Mouse (Mus musculus): Measurements from ENCODE around the gene Zfp146. TPM values are rescaled to one million over a fixed set of nuclear protein-coding genes. Genes with fewer than 3 reads are reported as not detected.

Zfp146 gene
- polyA plus RNA-seq, 1 experiment from 2014 or later, result 4.8 TPM

DNA sequence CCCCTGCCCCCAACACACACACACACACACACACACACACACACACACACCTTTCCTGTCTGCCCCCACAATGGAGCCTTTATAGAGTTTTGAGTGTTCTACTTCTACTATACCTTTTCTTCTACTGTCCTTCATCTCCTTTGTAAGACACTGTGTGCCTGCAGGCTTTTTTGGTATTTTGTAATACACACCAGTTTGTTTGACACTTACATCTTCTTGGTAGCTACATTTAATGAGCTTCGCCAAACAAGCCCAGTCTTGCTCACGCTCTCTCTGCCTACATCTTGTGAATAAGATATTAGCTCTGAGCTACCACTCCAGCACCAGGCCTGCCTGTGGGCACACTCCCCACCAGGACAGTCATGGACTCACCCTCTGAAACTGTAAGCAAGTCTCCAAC lies 4.8 kb downstream of the Zfp146 start:
- no peak for ATAC-seq (ENCODE audit: low read depth)
- H3K27ac ChIP-seq, result no peak overlapping the region
- H3K4me3 ChIP-seq (replicated peaks), result no peak overlapping the region
- peaks cover 17% of the 10 kb centered on the region for H3K4me1 ChIP-seq (replicated peaks)
- H3K9me3 ChIP-seq (replicated peaks), result peaks cover 30% of the 10 kb centered on the region
- peaks cover 76% of the 10 kb centered on the region for H3K36me3 ChIP-seq
- 87% methylated on average over 2 of the region's 2 CpGs for whole genome bisulfite sequencing (ENCODE audit: insufficient replicate concordance)
- DNase-seq, result no peak
- no peak overlapping the region for H3K4me2 ChIP-seq
- H3K27me3 ChIP-seq, result no peaks in the 10 kb centered on the region
- no peak overlapping the region for H3K9ac ChIP-seq

DNA sequence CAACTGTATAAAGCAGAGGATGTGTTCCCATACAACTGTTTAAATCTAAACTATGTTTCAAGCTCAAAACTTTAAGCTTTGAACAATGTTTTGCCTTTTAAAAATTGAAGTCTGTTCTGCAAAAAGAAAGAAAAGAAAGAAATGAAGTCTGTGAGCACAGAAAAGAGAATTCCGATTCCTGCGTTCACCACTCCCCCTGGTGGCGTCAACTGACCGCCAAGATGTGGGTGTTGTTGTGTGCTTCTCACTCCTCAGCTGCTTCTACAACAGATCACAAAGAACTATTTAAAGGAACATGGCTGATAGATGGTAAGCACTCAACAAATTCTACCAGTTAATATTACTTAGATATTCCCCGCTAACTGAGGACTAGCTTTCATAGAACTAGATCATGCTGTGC lies 6.4 kb downstream of the Zfp146 start:
- H3K9ac ChIP-seq, result no peak overlapping the region
- H3K4me3 ChIP-seq (replicated peaks), result no peak overlapping the region
- H3K36me3 ChIP-seq, result peaks cover 92% of the 10 kb centered on the region
- DNase-seq (no peak), ATAC-seq (ENCODE audit: low read depth) (no peak)
- peaks cover 40% of the 10 kb centered on the region for H3K9me3 ChIP-seq (replicated peaks)
- no peak overlapping the region for H3K27ac ChIP-seq
- 93% methylated on average over 5 of the region's 5 CpGs for WGBS (ENCODE audit: insufficient replicate concordance)
- H3K27me3 ChIP-seq, result no peaks in the 10 kb centered on the region
- H3K4me1 ChIP-seq (replicated peaks), result peaks cover 12% of the 10 kb centered on the region
- H3K4me2 ChIP-seq, result no peak overlapping the region

DNA sequence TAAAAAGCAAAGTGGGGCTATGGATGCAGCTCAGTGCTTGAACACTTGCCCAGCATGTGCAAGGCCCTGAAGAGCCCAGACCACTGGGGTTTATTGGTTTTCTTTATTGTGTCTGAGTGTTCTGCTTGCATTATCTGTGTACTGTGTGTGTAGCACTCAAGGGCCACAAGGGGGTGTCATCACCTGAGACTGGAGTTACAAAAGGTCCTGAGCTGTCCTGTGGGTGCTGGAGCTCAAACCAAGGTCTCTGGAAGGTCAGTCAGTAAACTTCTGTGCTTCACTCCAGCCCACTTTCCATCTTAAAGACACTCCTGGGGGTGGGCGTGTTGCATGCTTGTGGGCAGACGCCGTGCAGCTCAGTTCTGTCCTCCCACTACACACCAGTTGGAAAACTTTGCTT lies 14.0 kb downstream of the Zfp146 start:
- DNase-seq, result no peak
- Histone ChIP-seq H3K4me3 (replicated peaks) (no peak overlapping the region), H3K4me2 (no peak overlapping the region), H3K27me3 (no peaks in the 10 kb centered on the region), H3K27ac (no peak overlapping the region), H3K9ac (no peak overlapping the region), H3K4me1 (replicated peaks) (no peaks in the 10 kb centered on the region), H3K9me3 (replicated peaks) (peaks cover 57% of the 10 kb centered on the region), H3K36me3 (peaks cover 83% of the 10 kb centered on the region)
- 93% methylated on average over 3 of the region's 3 CpGs for WGBS (ENCODE audit: insufficient replicate concordance)
- ATAC-seq (ENCODE audit: low read depth), result no peak

DNA sequence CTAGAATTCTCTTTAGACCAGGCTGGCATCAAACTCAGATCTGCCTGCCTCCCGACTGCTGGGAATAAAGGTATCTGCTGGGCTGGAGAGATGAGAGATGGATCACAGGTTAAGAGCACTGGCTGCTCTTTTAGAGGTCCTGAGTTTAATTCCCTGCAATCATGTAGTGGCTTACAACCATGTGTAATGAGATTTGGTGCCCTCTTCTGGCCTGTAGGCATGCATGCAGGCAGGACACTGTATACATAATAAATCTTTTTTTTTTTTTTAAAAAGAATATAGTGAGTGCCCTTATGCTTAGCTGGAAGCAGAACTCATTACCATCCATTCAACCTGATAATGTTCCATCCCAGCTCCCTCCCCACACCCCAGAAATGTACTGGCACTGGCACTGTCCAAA lies 15.5 kb downstream of the Zfp146 start:
- no peak for ATAC-seq (ENCODE audit: low read depth)
- Histone ChIP-seq H3K4me2 (no peak overlapping the region), H3K9ac (no peak overlapping the region), H3K27ac (no peak overlapping the region), H3K4me1 (replicated peaks) (no peaks in the 10 kb centered on the region), H3K36me3 (peaks cover 85% of the 10 kb centered on the region), H3K9me3 (replicated peaks) (peaks cover 61% of the 10 kb centered on the region), H3K4me3 (replicated peaks) (no peak overlapping the region), H3K27me3 (no peaks in the 10 kb centered on the region)
- whole genome bisulfite sequencing (ENCODE audit: insufficient replicate concordance), result 79% methylated on average over 1 of the region's 1 CpGs
- no peak for DNase-seq

DNA sequence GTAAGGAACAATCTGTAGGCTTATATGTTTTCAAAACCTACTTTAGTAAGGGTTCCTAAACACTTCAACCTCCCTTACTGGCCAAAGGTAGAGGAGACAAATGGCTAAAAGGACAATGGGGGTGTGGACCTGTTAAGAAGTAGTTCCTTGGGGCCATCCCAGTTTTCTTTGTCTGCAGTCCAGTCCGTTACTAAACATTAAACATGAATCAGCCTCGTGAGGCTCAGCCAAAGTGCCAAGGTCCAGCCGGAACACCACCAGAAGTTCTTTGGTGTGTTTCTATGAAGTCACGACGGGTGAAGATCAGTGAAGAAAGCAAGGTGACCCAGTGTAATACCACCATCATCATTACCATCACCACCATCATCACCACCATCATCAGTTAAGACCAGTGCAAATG lies 22.5 kb downstream of the Zfp146 start:
- no peak overlapping the region for H3K27ac ChIP-seq
- 86% methylated on average over 5 of the region's 5 CpGs for WGBS (ENCODE audit: insufficient replicate concordance)
- no peak for ATAC-seq (ENCODE audit: low read depth)

DNA sequence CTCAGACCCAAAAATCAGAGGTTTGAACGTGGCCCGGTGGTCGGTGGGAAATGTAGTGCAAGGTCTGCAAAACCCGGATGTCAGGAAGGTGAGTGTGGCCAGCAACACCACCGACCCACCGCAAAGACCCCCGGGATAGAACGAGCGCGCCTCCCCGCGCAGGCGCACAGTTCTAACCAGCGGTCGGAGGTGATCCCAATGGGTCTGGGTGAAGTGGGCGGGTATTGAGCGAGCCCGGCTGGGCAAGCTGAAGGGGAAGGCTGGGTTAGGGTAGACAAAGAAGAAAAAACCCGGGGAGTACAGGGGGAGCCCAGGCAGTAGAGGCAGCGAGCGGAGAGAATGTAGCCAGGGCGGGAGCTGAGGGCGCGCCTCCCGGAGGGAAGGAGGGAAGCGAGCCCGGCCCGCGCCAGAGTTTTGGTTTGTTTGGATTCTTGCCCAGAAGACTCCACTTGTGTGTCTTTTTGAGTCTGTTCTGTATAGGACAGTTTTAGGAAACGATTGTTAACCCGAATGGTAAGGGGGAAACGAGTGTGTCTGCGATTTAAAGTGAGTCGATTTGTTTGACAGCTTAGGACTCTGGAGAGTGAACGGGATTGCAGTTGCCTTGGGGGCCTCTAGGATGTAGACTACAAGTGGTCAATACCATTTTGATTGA lies 25.9 kb downstream of the Zfp146 start:
- peak overlapping the region; percentile 63 for H3K4me2 ChIP-seq
- WGBS (ENCODE audit: insufficient replicate concordance), result 5% methylated on average over 35 of the region's 35 CpGs
- DNase-seq (peak; percentile 31), ATAC-seq (ENCODE audit: low read depth) (peak; percentile 70)
- no peaks in the 10 kb centered on the region for H3K9me3 ChIP-seq (replicated peaks)
- no peaks in the 10 kb centered on the region for H3K4me1 ChIP-seq (replicated peaks)
- peak overlapping the region; percentile 55; the same call in 1 of the 2 replicates for H3K9ac ChIP-seq
- H3K4me3 ChIP-seq (replicated peaks), result peak overlapping the region; percentile 52
- no peaks in the 10 kb centered on the region for H3K27me3 ChIP-seq
- no peak overlapping the region for H3K27ac ChIP-seq
- H3K36me3 ChIP-seq, result peaks cover 19% of the 10 kb centered on the region

More for the DNA sequence above, 22.5 kb downstream of the Zfp146 start:
- Histone ChIP-seq H3K4me1 (replicated peaks) (no peaks in the 10 kb centered on the region), H3K9ac (no peak overlapping the region), H3K27me3 (no peaks in the 10 kb centered on the region), H3K36me3 (peaks cover 45% of the 10 kb centered on the region), H3K4me3 (replicated peaks) (no peak overlapping the region), H3K9me3 (replicated peaks) (peaks cover 20% of the 10 kb centered on the region), H3K4me2 (no peak overlapping the region)
- no peak for DNase-seq

DNA sequence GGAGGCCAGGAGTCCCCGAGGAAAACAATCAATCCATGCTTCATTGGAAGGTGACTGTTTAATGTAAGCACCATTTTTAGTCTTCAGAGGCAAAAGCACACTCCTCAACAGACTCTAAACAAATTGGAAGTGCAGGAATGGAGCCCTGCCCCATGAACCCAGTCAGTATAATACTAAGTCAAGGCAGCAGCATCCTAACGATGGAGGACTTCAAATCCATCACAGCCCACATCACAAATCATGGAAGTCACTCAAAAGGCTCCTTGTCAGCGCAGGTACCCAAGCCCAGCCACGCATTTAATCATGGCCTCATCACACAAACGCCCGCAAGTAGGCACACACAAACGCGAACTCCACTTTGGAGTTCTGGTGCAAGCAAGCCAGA lies 26.4 kb downstream of the Zfp146 start:
- DNase-seq (no peak), ATAC-seq (ENCODE audit: low read depth) (no peak)
- H3K27ac ChIP-seq, result no peak overlapping the region
- peak overlapping the region; percentile 63 for H3K4me2 ChIP-seq
- no peaks in the 10 kb centered on the region for H3K9me3 ChIP-seq (replicated peaks)
- no peaks in the 10 kb centered on the region for H3K27me3 ChIP-seq
- H3K9ac ChIP-seq, result no peak overlapping the region
- peak overlapping the region; percentile 52 for H3K4me3 ChIP-seq (replicated peaks)
- 17% methylated on average over 8 of the region's 8 CpGs for WGBS (ENCODE audit: insufficient replicate concordance)
- no peaks in the 10 kb centered on the region for H3K4me1 ChIP-seq (replicated peaks)
- H3K36me3 ChIP-seq, result peaks cover 14% of the 10 kb centered on the region; the same call in 1 of the 2 replicates

DNA sequence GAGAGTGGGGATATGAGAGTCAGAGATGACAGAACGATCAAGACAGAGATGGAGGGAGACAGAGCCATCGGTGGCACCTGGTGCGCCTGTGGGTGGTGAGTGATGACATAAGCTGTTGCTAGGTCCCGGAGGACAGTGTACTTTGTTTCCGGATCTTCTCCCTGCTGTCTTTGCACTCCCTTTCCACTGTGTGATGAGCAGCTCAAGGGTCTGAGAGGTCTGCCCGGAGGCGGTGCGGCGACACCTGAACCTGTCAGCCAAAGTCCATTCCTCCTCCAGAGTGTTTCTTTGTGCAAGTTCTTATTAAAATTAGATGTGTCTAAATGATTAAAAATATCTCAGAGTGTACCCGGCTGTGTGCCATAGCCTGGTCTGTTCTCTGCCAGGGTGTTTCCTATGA lies 32.7 kb downstream of the Zfp146 start:
- Histone ChIP-seq H3K4me1 (replicated peaks) (no peaks in the 10 kb centered on the region), H3K9ac (no peak overlapping the region), H3K4me2 (no peak overlapping the region), H3K27me3 (no peaks in the 10 kb centered on the region), H3K9me3 (replicated peaks) (peaks cover 7% of the 10 kb centered on the region; the same call in 1 of the 2 replicates), H3K36me3 (peaks cover 24% of the 10 kb centered on the region), H3K27ac (no peak overlapping the region), H3K4me3 (replicated peaks) (no peak overlapping the region)
- WGBS (ENCODE audit: insufficient replicate concordance), result 85% methylated on average over 10 of the region's 10 CpGs
- no peak for ATAC-seq (ENCODE audit: low read depth)
- no peak for DNase-seq

DNA sequence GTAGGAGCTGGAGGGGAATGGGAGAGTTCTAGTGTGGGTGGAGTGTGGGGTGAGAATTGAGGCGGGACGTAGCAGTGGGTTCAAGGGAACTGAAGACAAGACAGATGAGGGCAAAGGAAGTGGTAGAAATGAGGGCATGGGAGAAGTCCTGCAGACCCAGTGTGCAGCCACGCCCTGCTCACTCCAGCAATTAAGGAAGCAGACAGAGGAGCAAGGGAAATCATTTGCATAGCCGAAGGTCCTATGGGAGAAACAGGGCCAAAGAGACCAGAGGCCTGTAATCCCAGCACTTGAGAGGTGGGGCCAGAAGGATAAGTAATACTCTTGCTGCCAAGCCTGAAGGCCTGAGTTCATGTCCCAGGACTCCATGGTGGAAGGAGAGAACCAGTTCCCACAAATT lies 37.2 kb downstream of the Zfp146 start:
- H3K4me3 ChIP-seq (replicated peaks), result no peak overlapping the region
- peaks cover 7% of the 10 kb centered on the region; the same call in 1 of the 2 replicates for H3K9me3 ChIP-seq (replicated peaks)
- H3K4me1 ChIP-seq (replicated peaks), result no peaks in the 10 kb centered on the region
- DNase-seq, result no peak
- ATAC-seq (ENCODE audit: low read depth), result no peak
- no peak overlapping the region for H3K9ac ChIP-seq
- no peaks in the 10 kb centered on the region for H3K27me3 ChIP-seq
- no peak overlapping the region for H3K27ac ChIP-seq
- peaks cover 38% of the 10 kb centered on the region for H3K36me3 ChIP-seq
- 81% methylated on average over 4 of the region's 4 CpGs for WGBS (ENCODE audit: insufficient replicate concordance)
- no peak overlapping the region for H3K4me2 ChIP-seq

DNA sequence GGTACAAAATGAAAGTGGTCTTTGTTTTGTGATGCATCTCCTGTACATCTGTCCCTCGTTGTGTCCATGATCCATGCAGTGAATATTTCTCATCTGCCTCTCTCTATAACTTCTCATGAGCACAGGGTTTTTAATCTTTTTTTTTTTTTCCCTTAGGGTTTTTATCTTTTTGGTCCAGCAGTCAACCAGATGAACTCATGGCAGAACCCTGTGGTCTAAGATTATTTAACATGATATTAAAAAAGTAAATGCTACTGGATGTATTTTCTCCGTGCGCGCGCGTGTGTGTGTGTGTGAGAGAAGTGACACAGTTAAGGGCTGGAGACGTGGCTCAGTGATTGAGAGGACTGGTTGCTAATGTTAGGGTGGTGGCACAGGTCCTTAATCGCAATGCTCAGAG lies 39.6 kb downstream of the Zfp146 start:
- ATAC-seq (ENCODE audit: low read depth), result no peak
- Histone ChIP-seq H3K27ac (no peak overlapping the region), H3K4me1 (replicated peaks) (no peaks in the 10 kb centered on the region), H3K4me3 (replicated peaks) (no peak overlapping the region), H3K4me2 (no peak overlapping the region), H3K36me3 (peaks cover 47% of the 10 kb centered on the region), H3K9ac (no peak overlapping the region), H3K27me3 (no peaks in the 10 kb centered on the region), H3K9me3 (replicated peaks) (peaks cover 7% of the 10 kb centered on the region; the same call in 1 of the 2 replicates)
- DNase-seq, result no peak
- WGBS (ENCODE audit: insufficient replicate concordance), result 78% methylated on average over 8 of the region's 8 CpGs

DNA sequence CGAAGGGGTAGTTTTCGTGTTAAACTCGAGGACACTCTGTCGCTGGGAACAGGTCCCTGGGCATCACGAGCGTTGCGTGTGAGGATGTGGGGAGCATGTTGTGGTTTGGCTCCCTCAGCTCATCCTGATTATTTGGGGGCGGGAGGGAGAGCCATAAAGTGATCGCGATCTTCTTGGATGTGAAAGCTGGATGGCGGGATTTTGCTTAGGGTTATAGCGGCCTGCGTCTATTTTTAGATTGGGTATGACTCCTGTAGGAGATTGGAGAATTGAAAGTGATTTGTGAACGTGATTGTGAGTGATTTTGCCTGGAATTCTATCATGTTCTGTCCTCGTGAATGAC lies 47.4 kb downstream of the Zfp146 start:
- peak overlapping the region; percentile 88 for H3K4me2 ChIP-seq
- DNase-seq (no peak), ATAC-seq (ENCODE audit: low read depth) (no peak)
- H3K36me3 ChIP-seq, result peaks cover 9% of the 10 kb centered on the region; the same call in 1 of the 2 replicates
- peak overlapping the region; percentile 73 for H3K4me3 ChIP-seq (replicated peaks)
- peaks cover 16% of the 10 kb centered on the region for H3K4me1 ChIP-seq (replicated peaks)
- H3K27me3 ChIP-seq, result no peaks in the 10 kb centered on the region
- H3K9me3 ChIP-seq (replicated peaks), result 0 out of 2 replicates have a peak, but pooled peaks cover 6% of the 10 kb centered on the region
- peak overlapping the region; percentile 62; the same call in 1 of the 2 replicates for H3K27ac ChIP-seq
- peak overlapping the region; percentile 80 for H3K9ac ChIP-seq
- 4% methylated on average over 15 of the region's 15 CpGs for WGBS (ENCODE audit: insufficient replicate concordance)
